Mouse (Mus musculus): ENCODE data around the gene Sulf2.

Sulf2 gene

GRCm38 (mm10) chr2:166068261-166068660, 87.2 kb downstream of the Sulf2 start:
- DNase-seq (ENCODE audit: inconsistent age in 2 of 2, low spot score in 1 of 2) = no peak

- DNase-seq (ENCODE audit: inconsistent age in 2 of 2, low spot score in 1 of 2) = no peak
Observed at GRCm38 (mm10) chr2:166066434-166066833, 89.0 kb downstream of the Sulf2 start.

GRCm38 (mm10) chr2:166062431-166062830, 93.0 kb downstream of the Sulf2 start:
- no peak for DNase-seq (ENCODE audit: inconsistent age in 2 of 2, low spot score in 1 of 2)

- DNase-seq (ENCODE audit: inconsistent age in 2 of 2, low spot score in 1 of 2) = no peak
Observed at GRCm38 (mm10) chr2:166062008-166062407, 93.5 kb downstream of the Sulf2 start.

GRCm38 (mm10) chr2:166059684-166060423, 95.6 kb downstream of the Sulf2 start:
- peak in 1 of 2 experiments; percentile 68 for DNase-seq (ENCODE audit: inconsistent age in 2 of 2, low spot score in 1 of 2)

- DNase-seq (ENCODE audit: inconsistent age in 2 of 2, low spot score in 1 of 2) = no peak
Observed at GRCm38 (mm10) chr2:166054002-166054539, 101.4 kb downstream of the Sulf2 start.

GRCm38 (mm10) chr2:166051966-166052365, 103.5 kb downstream of the Sulf2 start:
- DNase-seq (ENCODE audit: inconsistent age in 2 of 2, low spot score in 1 of 2) = no peak

- DNase-seq (ENCODE audit: inconsistent age in 2 of 2, low spot score in 1 of 2) = no peak
Observed at GRCm38 (mm10) chr2:166051421-166051820, 104.0 kb downstream of the Sulf2 start.

GRCm38 (mm10) chr2:166048852-166049251, 106.6 kb downstream of the Sulf2 start:
- no peak for DNase-seq (ENCODE audit: inconsistent age in 2 of 2, low spot score in 1 of 2)

GRCm38 (mm10) chr2:166047931-166048330, 107.5 kb downstream of the Sulf2 start:
- no peak for DNase-seq (ENCODE audit: inconsistent age in 2 of 2, low spot score in 1 of 2)

- peak in 1 of 2 experiments; percentile 67 for DNase-seq (ENCODE audit: inconsistent age in 2 of 2, low spot score in 1 of 2)
Observed at GRCm38 (mm10) chr2:166045549-166046501, 109.6 kb downstream of the Sulf2 start.

- DNase-seq (ENCODE audit: inconsistent age in 2 of 2, low spot score in 1 of 2) = no peak
Observed at GRCm38 (mm10) chr2:166045006-166045405, 110.5 kb downstream of the Sulf2 start.

- no peak for DNase-seq (ENCODE audit: inconsistent age in 2 of 2, low spot score in 1 of 2)
Observed at GRCm38 (mm10) chr2:166042542-166042941, 112.9 kb downstream of the Sulf2 start.

- no peak for DNase-seq (ENCODE audit: inconsistent age in 2 of 2, low spot score in 1 of 2)
Observed at GRCm38 (mm10) chr2:166039681-166040080, 115.8 kb downstream of the Sulf2 start.

- DNase-seq (ENCODE audit: inconsistent age in 2 of 2, low spot score in 1 of 2) = peak; percentile 66 to 87
Observed at GRCm38 (mm10) chr2:166035725-166036124, 119.7 kb downstream of the Sulf2 start.

GRCm38 (mm10) chr2:166034967-166035490, 120.4 kb downstream of the Sulf2 start:
- DNase-seq (ENCODE audit: inconsistent age in 2 of 2, low spot score in 1 of 2) = peak in 1 of 2 experiments; percentile 47

GRCm38 (mm10) chr2:166032628-166033027, 122.8 kb downstream of the Sulf2 start:
- no peak for DNase-seq (ENCODE audit: inconsistent age in 2 of 2, low spot score in 1 of 2)

- peak; percentile 71 to 91 for DNase-seq (ENCODE audit: inconsistent age in 2 of 2, low spot score in 1 of 2)
Observed at GRCm38 (mm10) chr2:166031120-166031929, 124.1 kb downstream of the Sulf2 start.

- peak in 1 of 2 experiments; percentile 74 for DNase-seq (ENCODE audit: inconsistent age in 2 of 2, low spot score in 1 of 2)
Observed at GRCm38 (mm10) chr2:166030256-166030995, 125.0 kb downstream of the Sulf2 start.

GRCm38 (mm10) chr2:166029232-166029631, 126.2 kb downstream of the Sulf2 start:
- no peak for DNase-seq (ENCODE audit: inconsistent age in 2 of 2, low spot score in 1 of 2)

All from adrenal gland, adult (tissue).